Mouse (Mus musculus) heart, postnatal 10 days (tissue): ENCODE results near the gene Faf1. TPM values are rescaled to one million over a fixed set of nuclear protein-coding genes. Genes with fewer than 3 reads are reported as not detected.

Source experiments
- DNase-seq, 2 experiments: peaks; one replicate each; pipeline ENCODE4 v3.0.0; 2021
- intact Hi-C: fragments of 180-260 bp; cut with DNase I; formaldehyde crosslinking; loops from one replicate; pipeline ENCODE4 v1.15.1; 2025
- total RNA-seq, 2 experiments: library from RNA; stranded (reverse); gene quantifications; 2 replicates each; pipeline ENCODE4 v1.2.3; 2021

The Faf1 gene
- total RNA-seq, 2 experiments from 2014 or later: 31.4 to 33.2 TPM

- peak; percentile 24 to 32 for DNase-seq
- intact Hi-C loops: no loop called here
These were observed 300.1 kb downstream of the Faf1 start for GRCm38 (mm10) chr4:109976273-109977147.

GRCm38 (mm10) chr4:109977148-109978067 is 301.0 kb downstream of the Faf1 start, which contains the start of gene Dmrta2:
Dmrta2 (plus strand) TSS chr4:109978053.
- intact Hi-C loops: no loop called here
- DNase-seq: peak; percentile 40 to 48

GRCm38 (mm10) chr4:109978068-109978857 is 301.9 kb downstream of the Faf1 start:
- intact Hi-C loops: no loop called here
- DNase-seq: peak in 1 of 2 experiments; percentile 9

- DNase-seq: peak in 1 of 2 experiments; percentile 15
- intact Hi-C loops: no loop called here
These were observed 302.5 kb downstream of the Faf1 start for GRCm38 (mm10) chr4:109978858-109979340.

GRCm38 (mm10) chr4:109979461-109980320 is 303.3 kb downstream of the Faf1 start:
- intact Hi-C loops: no loop called here

GRCm38 (mm10) chr4:109980321-109981082 is 304.1 kb downstream of the Faf1 start:
- peak in 1 of 2 experiments; percentile 12 for DNase-seq
- intact Hi-C loops: no loop called here

More at GRCm38 (mm10) chr4:109979461-109980320, 303.3 kb downstream of the Faf1 start:
- DNase-seq: peak in 1 of 2 experiments; percentile 17

GRCm38 (mm10) chr4:109981083-109981870 is 304.9 kb downstream of the Faf1 start:
- no peak for DNase-seq
- intact Hi-C loops: no loop called here

GRCm38 (mm10) chr4:109981871-109982680 is 305.7 kb downstream of the Faf1 start:
- intact Hi-C loops: no loop called here
- DNase-seq: peak; percentile 15 to 18

GRCm38 (mm10) chr4:109982681-109983265 is 306.4 kb downstream of the Faf1 start:
- intact Hi-C loops: no loop called here

GRCm38 (mm10) chr4:109983281-109984001 is 307.1 kb downstream of the Faf1 start:
- DNase-seq: peak; percentile 21 to 22
- intact Hi-C loops: no loop called here

More at GRCm38 (mm10) chr4:109982681-109983265, 306.4 kb downstream of the Faf1 start:
- peak in 1 of 2 experiments; percentile 15 for DNase-seq

GRCm38 (mm10) chr4:109984011-109984411 is 307.6 kb downstream of the Faf1 start:
- intact Hi-C loops: no loop called here
- no peak for DNase-seq

- no peak for DNase-seq
- intact Hi-C loops: no loop called here
These were observed 308.4 kb downstream of the Faf1 start for GRCm38 (mm10) chr4:109984496-109985423.

GRCm38 (mm10) chr4:109985424-109986172 is 309.2 kb downstream of the Faf1 start:
- intact Hi-C loops: no loop called here
- DNase-seq: no peak

- DNase-seq: no peak
- intact Hi-C loops: no loop called here
These were observed 309.9 kb downstream of the Faf1 start for GRCm38 (mm10) chr4:109986301-109986700.
